Mouse (Mus musculus): ENCODE measurements around the gene Med12l.

Med12l gene

DNA sequence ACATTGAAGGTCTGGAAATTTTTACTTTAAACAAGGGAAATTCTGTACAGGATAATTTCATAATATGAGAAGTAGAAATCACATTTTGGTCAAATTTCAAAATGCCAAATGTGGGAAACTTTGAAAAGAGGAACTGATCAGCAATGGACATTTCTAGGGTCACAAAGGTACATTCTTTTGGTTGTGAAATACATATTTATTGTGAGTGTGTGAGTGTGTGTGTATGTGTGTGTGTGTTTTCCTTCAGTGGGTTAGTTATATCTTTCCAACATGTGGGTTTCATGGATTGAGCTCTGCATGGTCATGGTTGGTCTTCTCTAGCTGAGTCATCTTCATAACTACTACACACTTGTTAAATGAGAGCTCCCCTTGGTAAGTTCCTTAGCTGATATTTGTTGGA is 206.8 kb downstream of the Med12l start:
- in situ Hi-C loops (cut with MboI; ENCODE audit: unreplicated experiment in 2 of 2), result no loop called here

DNA sequence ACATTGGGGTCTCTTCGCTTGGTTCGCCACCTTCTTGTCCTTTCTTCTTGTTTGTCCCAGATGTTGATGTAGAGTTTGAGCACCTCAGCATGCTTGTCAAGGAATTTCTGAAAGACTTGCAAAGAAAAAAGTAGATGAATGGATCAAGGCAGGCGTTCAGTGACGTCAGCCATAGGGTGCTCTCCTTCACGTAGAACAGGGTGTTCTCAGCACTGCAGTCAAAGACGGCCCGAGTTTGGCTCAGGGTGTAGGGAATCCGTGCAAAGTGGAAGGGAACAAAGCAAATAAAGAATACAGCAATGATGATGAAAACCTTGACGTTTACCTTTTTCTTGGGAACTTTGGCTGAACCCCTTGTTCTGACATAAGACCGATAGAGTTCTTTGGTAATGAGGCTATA is 211.6 kb downstream of the Med12l start:
- in situ Hi-C loops (cut with MboI; ENCODE audit: unreplicated experiment in 2 of 2), result no loop called here

DNA sequence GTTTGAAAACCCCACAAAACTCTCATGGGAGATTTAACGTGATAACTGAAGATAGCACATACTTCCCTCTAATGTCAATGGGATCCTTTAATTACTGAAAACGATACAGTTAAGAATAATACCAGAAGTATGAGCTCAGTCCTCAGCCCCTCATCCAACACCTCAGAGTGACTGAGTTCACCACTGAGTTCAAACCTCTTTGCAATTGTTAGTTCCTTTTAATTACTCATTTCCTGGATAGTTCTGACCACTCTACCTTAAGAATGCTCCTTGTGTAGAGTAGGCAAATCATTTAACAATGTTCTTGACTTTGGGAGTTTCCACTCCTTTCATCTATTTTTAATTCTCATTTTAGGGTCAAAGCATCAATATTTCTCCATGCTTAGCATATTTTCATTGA is 213.7 kb downstream of the Med12l start:
- in situ Hi-C loops (cut with MboI; ENCODE audit: unreplicated experiment in 2 of 2), result no loop called here

DNA sequence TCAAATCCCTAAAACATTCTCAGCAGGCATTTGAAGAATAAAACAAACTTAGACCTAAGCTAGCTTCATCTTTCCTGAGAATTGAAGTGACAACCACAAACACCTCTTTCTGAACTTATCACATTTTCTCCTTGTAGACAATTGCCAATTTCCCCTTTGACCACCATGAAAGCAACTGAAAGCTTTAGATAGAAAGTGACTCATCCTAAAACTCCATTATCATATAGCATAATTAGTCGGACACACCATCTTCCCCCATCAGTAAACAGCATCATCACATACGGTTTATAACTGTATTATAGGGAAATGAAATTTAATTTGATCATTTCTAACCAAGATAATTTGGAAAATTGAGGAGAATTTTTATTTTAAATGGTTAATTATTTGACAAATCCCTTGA is 216.7 kb downstream of the Med12l start:
- in situ Hi-C loops (cut with MboI; ENCODE audit: unreplicated experiment in 2 of 2), result no loop called here

DNA sequence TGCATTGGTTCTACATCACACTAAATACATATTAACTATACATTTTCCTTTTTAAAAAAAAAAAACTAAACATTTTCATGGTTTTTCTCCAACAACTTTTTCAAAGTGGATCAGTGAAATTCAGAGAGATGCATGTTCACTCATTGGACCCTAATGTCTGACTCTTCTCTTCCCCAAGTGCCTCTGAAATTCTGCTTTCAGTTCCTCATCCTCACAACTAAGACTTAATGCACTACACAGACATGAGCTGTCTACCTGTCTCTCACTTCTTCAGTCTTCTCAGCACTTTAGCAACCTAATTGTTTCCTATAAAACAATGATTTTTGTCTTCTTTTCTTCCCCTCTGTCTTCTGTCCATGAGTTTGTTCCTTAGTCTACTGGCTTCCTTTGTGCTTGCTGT is 219.8 kb downstream of the Med12l start:
- in situ Hi-C loops (cut with MboI; ENCODE audit: unreplicated experiment in 2 of 2), result loop anchor here in 1 of 2 experiments (5.0 to 25.0 kb wide), 2 partner anchors 37 to 688 kb away; partner anchors contain the start of genes Eif2a, P2ry12 and Serp1

- in situ Hi-C loops (cut with MboI; ENCODE audit: unreplicated experiment in 2 of 2), result loop anchor here in 1 of 2 experiments (5.0 to 25.0 kb wide), 2 partner anchors 35 to 690 kb away; partner anchors contain the start of genes Eif2a, P2ry12 and Serp1
These were observed 222.1 kb downstream of the Med12l start for GRCm38 (mm10) chr3:59227696-59228095.

DNA sequence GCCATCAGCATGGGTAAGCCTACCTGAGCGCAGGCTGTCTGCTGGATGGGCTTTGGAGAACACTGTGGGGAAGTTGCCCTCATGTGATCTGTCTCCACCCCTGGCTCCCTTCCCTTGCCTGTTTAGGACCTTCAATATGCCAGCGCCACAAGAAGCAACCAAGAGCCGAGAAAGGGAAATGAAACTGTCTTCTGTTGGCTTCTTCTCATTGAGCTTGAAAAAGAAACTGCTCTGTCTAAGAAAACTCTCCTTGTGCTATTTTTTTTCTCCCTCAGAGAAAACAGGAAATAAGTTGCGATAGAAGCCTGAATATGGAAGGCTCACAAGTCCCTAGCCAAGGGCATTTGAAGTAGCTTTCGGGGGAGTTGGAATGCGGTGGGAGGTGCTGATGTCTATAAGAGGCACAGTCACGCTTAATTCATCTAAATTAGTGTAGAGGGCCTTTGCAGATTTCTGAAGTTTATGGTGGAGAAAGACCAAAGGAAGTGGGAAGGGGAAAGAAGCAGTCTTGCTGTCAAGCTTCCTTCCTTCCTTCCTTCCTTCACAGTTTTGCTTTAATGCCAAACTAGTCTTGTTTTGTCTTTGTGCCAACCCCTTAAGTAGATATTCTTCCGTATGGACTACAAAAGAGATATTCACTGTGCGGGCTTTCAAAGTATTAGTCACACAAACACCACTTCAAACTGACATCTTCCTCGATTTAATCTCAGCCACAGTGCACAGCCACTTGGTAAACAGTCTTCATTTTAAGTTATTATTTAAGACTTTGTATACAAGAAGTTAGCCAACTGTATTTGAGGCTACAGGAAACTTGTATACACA is 223.3 kb downstream of the Med12l start:
- in situ Hi-C loops (cut with MboI; ENCODE audit: unreplicated experiment in 2 of 2), result loop anchor here in 1 of 2 experiments (5.0 to 25.0 kb wide), 2 partner anchors 33 to 692 kb away; partner anchors contain the start of genes Eif2a, P2ry12 and Serp1

- in situ Hi-C loops (cut with MboI; ENCODE audit: unreplicated experiment in 2 of 2), result loop anchor here in 1 of 2 experiments (25.0 kb wide), 1 partner anchor 694 kb away; the partner anchor contains the start of genes Eif2a and Serp1
These were observed 225.3 kb downstream of the Med12l start for GRCm38 (mm10) chr3:59230912-59231311.

GRCm38 (mm10) chr3:59234878-59235277 is 229.3 kb downstream of the Med12l start:
- in situ Hi-C loops (cut with MboI; ENCODE audit: unreplicated experiment in 2 of 2), result loop anchor here in 1 of 2 experiments (25.0 kb wide), 1 partner anchor 698 kb away; the partner anchor contains the start of genes Eif2a and Serp1

DNA sequence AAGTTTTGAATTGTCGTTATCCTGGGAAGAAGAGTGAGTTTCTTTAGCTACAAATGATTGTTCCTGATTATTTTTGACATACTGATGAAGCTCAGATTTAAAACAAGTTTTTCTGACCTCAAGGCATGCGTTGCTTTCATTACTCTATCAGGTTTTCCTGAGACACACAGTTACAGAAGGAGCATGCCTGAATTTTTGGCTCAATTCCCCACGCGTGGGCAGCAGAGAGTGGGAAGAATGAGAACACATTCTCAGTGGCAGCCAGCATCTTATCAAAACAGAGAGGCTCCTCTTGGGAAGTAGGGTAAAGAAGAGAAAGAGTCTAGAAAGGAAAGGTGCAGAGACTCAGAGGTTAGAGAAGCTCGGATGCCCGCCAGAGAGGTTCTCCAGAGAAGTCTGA is 237.8 kb downstream of the Med12l start:
- in situ Hi-C loops (cut with MboI; ENCODE audit: unreplicated experiment in 2 of 2), result loop anchor here in 1 of 2 experiments (25.0 kb wide), 1 partner anchor 706 kb away; the partner anchor contains the start of genes Eif2a and Serp1

DNA sequence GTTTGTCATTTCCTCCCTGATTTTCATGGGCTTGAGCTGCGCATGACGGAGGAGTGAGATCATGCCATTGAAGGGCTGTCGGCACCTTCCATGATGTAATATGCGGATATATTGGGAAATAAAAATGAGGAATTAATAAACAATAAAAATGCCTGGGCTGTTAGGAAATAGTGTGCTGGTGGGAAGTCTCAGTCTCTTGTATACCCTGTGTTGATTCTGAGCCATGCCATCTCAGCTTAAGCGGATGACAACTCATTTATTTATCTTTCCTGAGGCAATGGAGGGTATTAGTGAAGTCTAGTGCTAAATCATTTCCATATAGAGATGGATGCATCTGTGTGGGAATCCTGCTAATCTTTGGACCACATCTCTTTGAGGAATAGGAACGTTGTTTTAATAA is 242.4 kb downstream of the Med12l start:
- in situ Hi-C loops (cut with MboI; ENCODE audit: unreplicated experiment in 2 of 2), result loop anchor here in 1 of 2 experiments (25.0 kb wide), 1 partner anchor 711 kb away; the partner anchor contains the start of genes Eif2a and Serp1

DNA sequence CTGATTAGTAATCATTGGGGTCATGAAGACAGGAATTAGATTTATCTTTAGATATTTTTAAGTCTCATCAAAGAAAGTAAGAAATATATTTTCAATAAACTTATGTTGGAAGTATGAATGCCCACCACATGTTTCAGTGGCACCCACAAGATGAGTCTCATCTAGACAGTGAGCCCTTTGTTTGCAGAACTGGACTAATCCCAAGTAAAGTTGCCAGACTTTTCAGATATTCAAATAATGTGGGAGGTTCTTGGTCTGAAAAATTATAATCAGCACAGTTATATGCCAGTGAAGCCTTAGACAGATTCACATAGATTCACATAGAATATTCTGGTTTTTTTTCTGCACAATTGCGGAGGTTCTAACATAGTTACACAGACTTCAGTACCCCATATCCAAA is 244.8 kb downstream of the Med12l start:
- in situ Hi-C loops (cut with MboI; ENCODE audit: unreplicated experiment in 2 of 2), result no loop called here

DNA sequence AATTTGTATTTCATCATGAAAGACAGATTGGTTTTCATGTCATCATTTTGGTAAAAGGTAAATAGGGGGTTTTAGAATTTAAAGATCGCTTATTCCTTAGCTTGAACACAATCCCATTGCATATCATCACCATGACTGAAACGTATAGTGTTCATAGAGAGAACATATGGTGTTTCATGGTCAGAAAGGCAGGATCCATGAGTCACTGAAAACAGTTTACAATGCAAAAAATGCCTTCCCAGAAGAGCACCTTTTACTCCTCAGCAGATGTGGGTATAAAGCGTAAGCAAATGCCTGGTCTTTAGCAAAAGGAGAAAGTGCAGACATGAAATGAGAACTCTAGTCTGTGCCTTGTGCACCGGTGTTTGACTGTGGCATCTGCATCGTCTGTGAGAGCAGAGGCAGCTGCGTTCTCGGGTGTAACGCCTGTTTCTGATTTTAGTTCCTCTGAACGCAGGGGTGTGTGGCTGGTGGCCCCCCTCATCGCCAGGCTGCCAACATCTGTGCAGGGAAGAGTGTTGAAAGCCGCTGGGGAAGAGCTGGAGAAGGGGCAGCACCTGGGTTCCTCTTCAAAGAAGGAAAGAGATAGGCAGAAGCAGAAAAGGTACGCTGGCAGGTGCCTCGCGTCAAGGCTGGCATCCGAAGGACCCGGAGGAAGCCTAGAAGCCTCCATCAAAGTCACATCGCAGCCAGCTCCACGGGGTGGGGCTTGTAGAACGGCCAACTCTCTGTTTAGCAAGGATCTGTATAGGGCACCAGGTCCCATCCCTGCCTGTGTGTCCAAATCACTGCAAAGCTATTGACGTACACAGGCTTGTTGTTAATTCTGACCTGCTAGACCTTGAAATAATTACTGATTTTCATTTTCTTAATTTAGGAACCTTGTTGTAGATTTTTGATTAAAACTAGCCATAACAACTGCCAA is 252.4 kb downstream of the Med12l start:
- in situ Hi-C loops (cut with MboI; ENCODE audit: unreplicated experiment in 2 of 2), result no loop called here

GRCm38 (mm10) chr3:59260745-59261144 is 255.1 kb downstream of the Med12l start:
- in situ Hi-C loops (cut with MboI; ENCODE audit: unreplicated experiment in 2 of 2), result loop anchor here in 1 of 2 experiments (5.0 kb wide), 1 partner anchor 33 kb away; no protein-coding TSS in a partner anchor

GRCm38 (mm10) chr3:59261709-59262472 is 256.3 kb downstream of the Med12l start:
- in situ Hi-C loops (cut with MboI; ENCODE audit: unreplicated experiment in 2 of 2), result loop anchor here in 1 of 2 experiments (5.0 kb wide), 1 partner anchor 35 kb away; no protein-coding TSS in a partner anchor

DNA sequence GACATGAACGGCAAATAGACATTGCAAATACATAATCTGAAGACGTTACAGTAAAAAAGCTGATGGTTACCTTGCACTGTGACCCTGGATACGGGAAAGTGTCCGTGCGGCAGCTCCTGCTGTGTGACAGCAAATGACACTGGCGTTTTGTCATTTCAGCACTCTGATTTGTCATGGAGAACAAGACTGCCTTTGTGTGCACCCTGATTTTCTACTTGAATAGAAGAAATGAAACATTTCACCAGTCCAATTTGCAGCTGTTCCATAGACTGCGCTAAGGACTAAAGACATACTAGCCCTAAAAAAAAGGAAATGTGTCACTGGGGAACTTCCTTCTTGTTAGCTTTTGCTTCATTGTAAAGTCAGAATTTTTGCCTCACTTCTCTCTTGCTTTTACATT is 257.1 kb downstream of the Med12l start, which contains the start of gene P2ry12:
P2ry12 (minus strand) TSS at position 168 of the 400 bp plus-strand sequence.
- in situ Hi-C loops (cut with MboI; ENCODE audit: unreplicated experiment in 2 of 2), result loop anchor here in 1 of 2 experiments (5.0 kb wide), 1 partner anchor 35 kb away; no protein-coding TSS in a partner anchor

GRCm38 (mm10) chr3:59263417-59263816 is 257.8 kb downstream of the Med12l start:
- in situ Hi-C loops (cut with MboI; ENCODE audit: unreplicated experiment in 2 of 2), result loop anchor here in 1 of 2 experiments (5.0 kb wide), 1 partner anchor 36 kb away; no protein-coding TSS in a partner anchor

DNA sequence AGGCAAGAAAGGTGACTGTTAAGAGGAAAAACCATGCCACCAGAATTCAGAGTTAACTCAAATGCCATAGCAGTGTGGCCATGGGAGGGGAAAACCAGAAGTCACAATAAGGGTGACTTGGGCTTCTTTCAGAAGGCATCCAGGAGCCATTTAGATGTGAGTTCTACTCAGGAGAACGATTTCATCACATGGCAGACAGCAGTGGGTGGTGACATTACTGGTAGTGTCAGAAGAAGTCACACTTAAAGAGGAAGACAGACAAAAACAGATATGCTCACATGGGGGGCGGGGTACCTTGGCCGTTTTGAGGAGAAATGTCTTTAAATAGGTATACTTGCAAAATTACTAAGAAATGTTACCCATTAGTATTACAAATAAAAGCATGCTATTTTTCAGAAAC is 258.4 kb downstream of the Med12l start:
- in situ Hi-C loops (cut with MboI; ENCODE audit: unreplicated experiment in 2 of 2), result loop anchor here in 1 of 2 experiments (5.0 kb wide), 1 partner anchor 37 kb away; no protein-coding TSS in a partner anchor

DNA sequence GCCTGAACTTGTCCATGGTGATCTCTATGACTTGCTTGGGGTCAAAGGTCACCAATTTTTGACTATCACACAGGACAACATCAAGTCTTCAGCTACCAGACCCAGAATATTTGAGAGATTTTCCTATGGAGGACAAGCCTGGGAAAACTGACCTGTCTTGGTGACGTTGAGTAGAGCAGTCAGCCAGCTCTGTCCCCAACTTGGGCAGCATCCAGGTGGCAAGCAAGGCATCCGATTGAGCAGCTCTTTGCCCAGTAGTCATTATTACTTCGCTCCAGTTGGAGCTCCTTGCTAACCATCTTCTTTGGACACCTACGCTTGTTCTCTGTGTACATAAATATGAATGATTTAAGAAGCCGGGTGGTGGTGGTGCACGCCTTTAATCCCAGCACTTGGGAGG is 265.2 kb downstream of the Med12l start:
- in situ Hi-C loops (cut with MboI; ENCODE audit: unreplicated experiment in 2 of 2), result no loop called here

All from v-Abl transformed pro-B cells (cell line).